Mouse (Mus musculus) MEL (cell line): ENCODE measurements around the gene Gm10577. TPM values are rescaled to one million over a fixed set of nuclear protein-coding genes. Genes with fewer than 3 reads are reported as not detected.

Source experiments
- DNase-seq: peaks from one replicate; pipeline ENCODE4 v3.0.0; 2011; ENCODE audit warnings: low read depth, low spot score
- H3K27ac ChIP-seq: 2 replicates; pipeline ENCODE4 v1.5.1; 2012; ENCODE audit warnings: low read depth, mild to moderate bottlenecking, control low read depth, low read length, moderate library complexity; ENCODE audit not compliant: control insufficient read depth
- H3K27me3 ChIP-seq, 2 experiments: fragments of 150-350 bp in 1 of 2; sonication (generic) in 1 of 2; 2 replicates each; pipeline ENCODE4 v1.6.1; 2012; ENCODE audit warnings: low read length in 2 of 2, mild to moderate bottlenecking in 2 of 2, improper control_type of control experiment in 1 of 2, moderate library complexity in 1 of 2; ENCODE audit not compliant: insufficient read depth in 2 of 2, control insufficient read depth in 1 of 2
- H3K36me3 ChIP-seq, 2 experiments: 2 replicates each; pipeline ENCODE4 v1.6.1; 2012 to 2014; ENCODE audit warnings: low read length in 2 of 2, improper control_type of control experiment in 1 of 2, inconsistent platforms in 1 of 2, mild to moderate bottlenecking in 1 of 2; ENCODE audit not compliant: insufficient read depth in 2 of 2, control insufficient read depth in 1 of 2
- H3K4me1 ChIP-seq, 2 experiments: fragments of 150-350 bp in 1 of 2; sonication (generic) in 1 of 2; 2 replicates each; pipeline ENCODE4 v1.6.1; 2012; ENCODE audit warnings: low read length in 2 of 2, improper control_type of control experiment in 1 of 2, mild to moderate bottlenecking in 1 of 2; ENCODE audit not compliant: insufficient read depth in 2 of 2, control insufficient read depth in 1 of 2
- H3K4me3 ChIP-seq, 2 experiments: fragments of 150-350 bp in 1 of 2; sonication (generic) in 1 of 2; 2 replicates each; pipeline ENCODE4 v1.5.1; 2012; ENCODE audit warnings: low read depth in 2 of 2, low read length in 2 of 2, mild to moderate bottlenecking in 2 of 2, moderate library complexity in 2 of 2, control low read depth in 1 of 2, improper control_type of control experiment in 1 of 2; ENCODE audit not compliant: control insufficient read depth in 1 of 2, insufficient read depth in 1 of 2
- H3K79me2 ChIP-seq: 2 replicates; pipeline ENCODE4 v1.6.1; 2012; ENCODE audit warnings: mild to moderate bottlenecking, low read length, moderate library complexity; ENCODE audit not compliant: control insufficient read depth, poor library complexity, insufficient read depth
- H3K9ac ChIP-seq: 2 replicates; pipeline ENCODE4 v1.6.1; 2012; ENCODE audit warnings: low read depth, mild to moderate bottlenecking, control low read depth, low read length, moderate library complexity; ENCODE audit not compliant: control insufficient read depth, poor library complexity, severe bottlenecking
- H3K9me3 ChIP-seq: fragments of 150-350 bp; sonication (generic); replicated peaks from 2 replicates; pipeline ENCODE4 v1.6.1; 2012; ENCODE audit warnings: mild to moderate bottlenecking, low read length, improper control_type of control experiment, moderate library complexity; ENCODE audit not compliant: insufficient read depth
- BHLHE40 ChIP-seq: IDR thresholded peaks from 2 replicates; pipeline ENCODE4 v1.6.1; 2012; ENCODE audit warnings: low read depth, mild to moderate bottlenecking, inconsistent platforms, low read length, improper control_type of control experiment, borderline replicate concordance
- CHD1 ChIP-seq: IDR thresholded peaks from 2 replicates; pipeline ENCODE4 v1.6.1; 2012; ENCODE audit warnings: low read depth, mild to moderate bottlenecking, inconsistent platforms, low read length, improper control_type of control experiment
- E2F4 ChIP-seq: IDR thresholded peaks from 2 replicates; pipeline ENCODE4 v1.6.1; 2011; ENCODE audit warnings: low read depth, low read length, improper control_type of control experiment, borderline replicate concordance
- ETS1 ChIP-seq: IDR thresholded peaks from 2 replicates; pipeline ENCODE4 v1.6.1; 2012; ENCODE audit warnings: low read depth, mild to moderate bottlenecking, inconsistent platforms, low read length, improper control_type of control experiment, moderate library complexity
- HCFC1 ChIP-seq: IDR thresholded peaks from 2 replicates; pipeline ENCODE4 v1.6.1; 2012; ENCODE audit warnings: low read depth, mild to moderate bottlenecking, inconsistent platforms, low read length, improper control_type of control experiment, moderate library complexity
- KAT2A ChIP-seq: conservative IDR thresholded peaks from 2 replicates; pipeline ENCODE4 v1.6.1; 2012; ENCODE audit warnings: low read depth, low read length, improper control_type of control experiment, inconsistent platforms
- MAFK ChIP-seq: IDR thresholded peaks from 2 replicates; pipeline ENCODE4 v1.6.1; 2011; ENCODE audit warnings: low read depth, mild to moderate bottlenecking, low read length, improper control_type of control experiment, borderline replicate concordance
- MAX ChIP-seq: IDR thresholded peaks from 2 replicates; pipeline ENCODE4 v1.6.1; 2011; ENCODE audit warnings: low read length, improper control_type of control experiment
- MAZ ChIP-seq: IDR thresholded peaks from 2 replicates; pipeline ENCODE4 v1.6.1; 2012; ENCODE audit warnings: low read depth, mild to moderate bottlenecking, inconsistent platforms, low read length, improper control_type of control experiment
- MEF2A ChIP-seq: IDR thresholded peaks from 2 replicates; pipeline ENCODE4 v1.6.1; 2014; ENCODE audit warnings: low read depth, mild to moderate bottlenecking, inconsistent platforms, low read length, improper control_type of control experiment; ENCODE audit not compliant: poor library complexity, insufficient replicate concordance, severe bottlenecking; ENCODE audit errors: extremely low read depth
- MYB ChIP-seq: IDR thresholded peaks from 2 replicates; pipeline ENCODE4 v1.6.1; 2011; ENCODE audit warnings: mild to moderate bottlenecking, low read depth, low read length, improper control_type of control experiment
- NELFE ChIP-seq: IDR thresholded peaks from 2 replicates; pipeline ENCODE4 v1.6.1; 2011; ENCODE audit warnings: low read depth, low read length, improper control_type of control experiment
- POLR2A ChIP-seq, 2 experiments: IDR thresholded peaks; 2 replicates each; pipeline ENCODE4 v1.6.1; 2011 to 2012; ENCODE audit warnings: low read length in 2 of 2, mild to moderate bottlenecking in 2 of 2, control low read depth in 1 of 2, improper control_type of control experiment in 1 of 2, low read depth in 1 of 2, moderate library complexity in 1 of 2; ENCODE audit not compliant: control insufficient read depth in 1 of 2, insufficient read depth in 1 of 2, poor library complexity in 1 of 2
- POLR2AphosphoS5 ChIP-seq: IDR thresholded peaks from 2 replicates; pipeline ENCODE4 v1.6.1; 2012; ENCODE audit warnings: low read depth, borderline replicate concordance, mild to moderate bottlenecking, inconsistent platforms, low read length, moderate library complexity, mixed read lengths
- RCOR1 ChIP-seq: IDR thresholded peaks from 2 replicates; pipeline ENCODE4 v1.6.1; 2012; ENCODE audit warnings: low read depth, mild to moderate bottlenecking, inconsistent platforms, low read length, improper control_type of control experiment
- SIN3A ChIP-seq: IDR thresholded peaks from 2 replicates; pipeline ENCODE4 v1.6.1; 2012; ENCODE audit warnings: low read length, improper control_type of control experiment, inconsistent platforms
- SMC3 ChIP-seq: IDR thresholded peaks from 2 replicates; pipeline ENCODE4 v1.6.1; 2011; ENCODE audit warnings: low read depth, low read length, improper control_type of control experiment
- TBP ChIP-seq: IDR thresholded peaks from 2 replicates; pipeline ENCODE4 v1.8.0; 2011; ENCODE audit warnings: low read depth, low read length, improper control_type of control experiment
- ZKSCAN1 ChIP-seq: IDR thresholded peaks from 2 replicates; pipeline ENCODE4 v1.6.1; 2012; ENCODE audit warnings: low read depth, mild to moderate bottlenecking, inconsistent platforms, low read length, improper control_type of control experiment, moderate library complexity
- ZMIZ1 ChIP-seq: IDR thresholded peaks from 2 replicates; pipeline ENCODE4 v1.6.1; 2012; ENCODE audit warnings: low read depth, mild to moderate bottlenecking, inconsistent platforms, low read length, improper control_type of control experiment, moderate library complexity
- polyA plus RNA-seq, 2 experiments: library from polyadenylated mRNA; stranded (reverse) in 1 of 2; unstranded in 1 of 2; fragments of >175 nt in 1 of 2; fragments of >200 nt in 1 of 2; gene quantifications; 2 replicates each; pipeline versions ENCODE4 v1.2.1 to v1.2.4; 2012; ENCODE audit warnings: low replicate concordance in 2 of 2, low read depth in 1 of 2; ENCODE audit not compliant: insufficient read length in 2 of 2, insufficient read depth in 1 of 2, missing spikeins in 1 of 2
- total RNA-seq: library from RNA; depleted of rRNA; stranded (reverse); fragments of 300-350 nt; gene quantifications from 2 replicates; pipeline ENCODE4 v1.2.3, GENCODE M21; 2012

The Gm10577 gene
- total and polyA plus RNA-seq, 3 experiments = not detected

GRCm38 (mm10) chr4:101033047-101033446 lies 12.6 kb upstream of the Gm10577 start:
- Histone ChIP-seq H3K9me3 (no peaks in the 10 kb centered on the region), H3K4me3 (no peak overlapping the region)

GRCm38 (mm10) chr4:101027852-101028411 lies 7.4 kb upstream of the Gm10577 start:
- H3K9me3 ChIP-seq = no peaks in the 10 kb centered on the region
- H3K4me1 ChIP-seq = no peaks in the 10 kb centered on the region
- H3K27me3 ChIP-seq = no peaks in the 10 kb centered on the region; a peak in 1 of 4 replicates
- H3K36me3 ChIP-seq = no peaks in the 10 kb centered on the region
- no peak overlapping the region for H3K4me3 ChIP-seq
- no peak for TF ChIP-seq ZKSCAN1
- no peak for TF ChIP-seq CHD1
- no peak for TF ChIP-seq ETS1
- TF ChIP-seq SMC3 = no peak
- no peak for TF ChIP-seq MYB
- no peak for TF ChIP-seq MEF2A
- no peak for TF ChIP-seq POLR2AphosphoS5
- TF ChIP-seq MAFK = no peak
- H3K27ac ChIP-seq = no peak overlapping the region
- no peak for DNase-seq
- H3K9ac ChIP-seq = no peak overlapping the region
- no peaks in the 10 kb centered on the region for H3K79me2 ChIP-seq

More at GRCm38 (mm10) chr4:101033047-101033446, 12.6 kb upstream of the Gm10577 start:
- DNase-seq = no peak
- Histone ChIP-seq H3K4me1 (no peaks in the 10 kb centered on the region), H3K27me3 (no peaks in the 10 kb centered on the region; a peak in 1 of 4 replicates), H3K27ac (no peak overlapping the region), H3K36me3 (no peaks in the 10 kb centered on the region), H3K79me2 (no peaks in the 10 kb centered on the region), H3K9ac (no peak overlapping the region)
- TF ChIP-seq MAZ (no peak), KAT2A (no peak), POLR2A (IDR thresholded peaks at IDR 0.05; ENCODE audit: control insufficient read depth in 1 of 2, insufficient read depth in 1 of 2, low read depth in 1 of 2, low read length in 2 of 2, poor library complexity in 1 of 2) (no peak), E2F4 (no peak), MYB (no peak), BHLHE40 (no peak), POLR2AphosphoS5 (no peak), RCOR1 (no peak), NELFE (no peak), TBP (no peak), ZMIZ1 (no peak), MAX (no peak), HCFC1 (no peak), MAFK (no peak), SIN3A (no peak)
